Comparison of ENCODE assay signal across 8 mouse cellular contexts in genomic region chr14:21498361-21498996, GRCm38 (mm10). TPM values are rescaled to one million over a fixed set of nuclear protein-coding genes. Genes with fewer than 3 reads are reported as not detected.
A peak's percentile ranks its signal among the peaks of the same experiment; 100 is the strongest.
DNase-seq lines count a peak whose midpoint lies in the region; ATAC-seq and TF ChIP-seq lines count a peak whose summit lies in the region.

No protein-coding gene starts in this region.

- peak; percentile 26 for DNase-seq in cerebellum, adult 11 months
- DNase-seq in thymus, postnatal 14 days = peak; percentile 16
- no peak for DNase-seq in thymus, adult 2 months
- DNase-seq in hindbrain, postnatal 0 days (ENCODE audit: low spot score) = peak; percentile 32
- no peak for DNase-seq in neural tube, embryonic 11.5 days (ENCODE audit: low spot score)
- no peak for DNase-seq in frontal cortex, postnatal 36 days (ENCODE audit: low spot score in 2 of 2)
- DNase-seq in left cerebral cortex, postnatal 10 days (ENCODE audit: extremely low spot score in 1 of 2, low spot score in 2 of 2) = no peak

- WGBS in thymus, adult 2 months = 19% methylated on average over 7 of the region's 7 CpGs
- WGBS in hindbrain, postnatal 0 days = 4% methylated on average over 7 of the region's 7 CpGs
- 4% methylated on average over 7 of the region's 7 CpGs for WGBS in neural tube, embryonic 11.5 days

- no peak overlapping the region for H3K27ac ChIP-seq in thymus, adult 2 months (ENCODE audit: control insufficient read depth, insufficient read depth, low read length)
- peak overlapping the region; percentile 98; the same call in 1 of the 2 replicates for H3K27ac ChIP-seq in hindbrain, postnatal 0 days
- H3K27ac ChIP-seq in neural tube, embryonic 11.5 days (ENCODE audit: low read depth, low read length) = peak overlapping the region; percentile 98

- no peak for TF ChIP-seq POLR2A in thymus, adult 2 months (IDR thresholded peaks at IDR 0.05; ENCODE audit: control insufficient read depth, extremely low read depth, insufficient read depth, low read length, poor library complexity)

- H3K4me2 ChIP-seq in hindbrain, postnatal 0 days (ENCODE audit: low read depth, low read length) = peak overlapping the region; percentile 78
- peak overlapping the region; percentile 82 for H3K4me2 ChIP-seq in neural tube, embryonic 11.5 days (ENCODE audit: low read depth)

- H3K9ac ChIP-seq in hindbrain, postnatal 0 days (replicated peaks; ENCODE audit: low read length) = peak overlapping the region; percentile 92
- peak overlapping the region; percentile 92 for H3K9ac ChIP-seq in neural tube, embryonic 11.5 days (ENCODE audit: low read length)

- no peaks in the 10 kb centered on the region for H3K36me3 ChIP-seq in thymus, adult 2 months (ENCODE audit: control insufficient read depth, insufficient read depth, low read length)
- H3K36me3 ChIP-seq in hindbrain, postnatal 0 days (ENCODE audit: insufficient read depth, low read length) = no peaks in the 10 kb centered on the region
- no peaks in the 10 kb centered on the region for H3K36me3 ChIP-seq in neural tube, embryonic 11.5 days (ENCODE audit: control insufficient read depth, insufficient read depth, low read length)

- no peaks in the 10 kb centered on the region for H3K27me3 ChIP-seq in thymus, adult 2 months (ENCODE audit: control insufficient read depth, insufficient read depth, low read length)
- H3K27me3 ChIP-seq in hindbrain, postnatal 0 days (ENCODE audit: insufficient read depth, low read length) = no peaks in the 10 kb centered on the region
- H3K27me3 ChIP-seq in neural tube, embryonic 11.5 days (ENCODE audit: control insufficient read depth, insufficient read depth, low read length) = no peaks in the 10 kb centered on the region

- ATAC-seq in cerebellum, adult (ENCODE audit: insufficient number of reproducible peaks, low FRiP score, low TSS enrichment) = no peak
- ATAC-seq in hindbrain, postnatal 0 days = no peak
- ATAC-seq in neural tube, embryonic 11.5 days (ENCODE audit: insufficient read depth, low FRiP score, low TSS enrichment) = no peak

- TF ChIP-seq CTCF in thymus, adult 2 months (IDR thresholded peaks at IDR 0.05; ENCODE audit: borderline replicate concordance, control insufficient read depth, extremely low read depth, insufficient read depth, low read length, poor library complexity) = no peak
- TF ChIP-seq CTCF in hindbrain, postnatal 0 days (IDR thresholded peaks at IDR 0.05; ENCODE audit: low read depth) = no peak

- H3K9me3 ChIP-seq in hindbrain, postnatal 0 days (ENCODE audit: low read length) = no peaks in the 10 kb centered on the region
- no peaks in the 10 kb centered on the region for H3K9me3 ChIP-seq in neural tube, embryonic 11.5 days (ENCODE audit: control insufficient read depth, low read length)

- peaks cover 12% of the 10 kb centered on the region for H3K4me1 ChIP-seq in thymus, adult 2 months (replicated peaks; ENCODE audit: control insufficient read depth, insufficient read depth, low read length)
- no peaks in the 10 kb centered on the region for H3K4me1 ChIP-seq in hindbrain, postnatal 0 days (ENCODE audit: insufficient read depth, low read length)
- peaks cover 3% of the 10 kb centered on the region for H3K4me1 ChIP-seq in neural tube, embryonic 11.5 days (ENCODE audit: control insufficient read depth, insufficient read depth, low read length)

- H3K4me3 ChIP-seq in thymus, adult 2 months (ENCODE audit: control insufficient read depth, insufficient read depth, low read length) = no peak overlapping the region; the same call in 1 of the 2 replicates
- peak overlapping the region; percentile 84 for H3K4me3 ChIP-seq in hindbrain, postnatal 0 days (ENCODE audit: low read length)
- peak overlapping the region; percentile 90 for H3K4me3 ChIP-seq in neural tube, embryonic 11.5 days (ENCODE audit: low read depth, low read length)

- intact Hi-C loops in left cerebral cortex, postnatal 10 days (cut with DNase I) = loop anchor here (10.0 kb wide), 1 partner anchor 364 kb away; no protein-coding TSS in a partner anchor

RNA-seq across cellular contexts. Expression of gene Kat6b, which starts 17.2 kb away (rescaled TPM):
- 16.6 and 19.8 TPM in 2 replicates for polyA plus RNA-seq in thymus, adult 2 months (2012; rRNA removed)
- 20.8 and 33.0 TPM in 2 replicates for total RNA-seq in hindbrain, postnatal 0 days (2014; rRNA removed)
- 13.7 and 15.2 TPM in 2 replicates for polyA plus RNA-seq in hindbrain, postnatal 0 days (2015; fragmentation: Nextera tagmentation; extraction: Ambion mirVana)
- polyA plus RNA-seq in neural tube, embryonic 11.5 days (2014; fragmentation: Nextera tagmentation; extraction: Ambion mirVana) = 12.7 and 15.6 TPM in 2 replicates
- 10 to 100 TPM; 63.8 to 65.1 TPM for total RNA-seq in left cerebral cortex, postnatal 10 days (2021)

Comparison
In these comparisons a context has a peak if more than half of its experiments do, and no peak if none do; other contexts are left out.
1. DNase-seq: peak in cerebellum, adult 11 months (single experiment), thymus, postnatal 14 days (single experiment) and hindbrain, postnatal 0 days (single experiment); none in thymus, adult 2 months (single experiment), neural tube, embryonic 11.5 days (single experiment), frontal cortex, postnatal 36 days (0 of 2) and left cerebral cortex, postnatal 10 days (0 of 2).